ENCODE assay signal across 15 mouse cellular contexts in the genomic region with DNA sequence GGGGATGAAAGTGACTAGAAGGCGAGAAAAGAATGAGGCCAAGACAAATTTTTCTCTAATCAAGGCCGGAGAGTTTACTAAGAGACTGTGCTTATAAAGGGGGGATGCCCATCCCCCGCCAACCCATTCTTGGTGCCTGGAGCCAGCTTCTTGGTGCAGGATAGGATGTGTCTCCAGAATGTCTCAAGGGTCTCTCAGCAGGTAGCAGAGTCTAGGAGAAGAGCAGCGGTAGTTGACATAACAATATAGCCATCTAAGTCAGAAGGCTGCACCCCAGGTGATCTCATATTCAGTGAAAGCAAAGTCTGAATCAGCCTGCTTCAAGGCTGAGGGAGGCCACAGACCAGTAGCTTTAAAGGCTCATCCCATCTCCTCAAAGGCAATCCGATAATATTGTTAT.
"Had no signal": no experiment of that assay in that cellular context is flagged by ENCODE, and none has a peak within 500 bp of the region (broad histone marks: within the 10 kb centered on the region; RNA-seq: fewer than 3 reads in every experiment).

No protein-coding gene starts in this region.

- H3K9me3 ChIP-seq: neural tube, embryonic 15.5 days; stomach, embryonic 15.5 days had no signal

- H3K4me1 ChIP-seq: stomach, embryonic 15.5 days had no signal

- H3K9ac ChIP-seq: neural tube, embryonic 15.5 days; stomach, embryonic 15.5 days had no signal

- H3K4me3 ChIP-seq: neural tube, embryonic 15.5 days; stomach, embryonic 15.5 days had no signal

- H3K36me3 ChIP-seq: neural tube, embryonic 15.5 days; stomach, embryonic 15.5 days had no signal

- DNase-seq: retina, postnatal 1 day; right cerebral cortex, adult 18-20 months; right cerebral cortex, postnatal 14 days; right cerebral cortex, postnatal 25 days; right cerebral cortex, postnatal 4 days; spleen, adult 18-20 months; thymus, adult 18-20 months; thymus, adult 2 months; thymus, postnatal 14 days; thymus, postnatal 25 days; thymus, postnatal 36 days; thymus, postnatal 4 days had no signal

- H3K27ac ChIP-seq: neural tube, embryonic 15.5 days; stomach, embryonic 15.5 days; stomach, postnatal 0 days had no signal
